12 mouse cellular contexts compared by ENCODE assay signal in genomic region chr13:37148627-37149026, GRCm38 (mm10).
DNase-seq lines count a peak whose midpoint lies in the region.
"Had no signal": no experiment of that assay in that cellular context is flagged by ENCODE, and none has a peak within 500 bp of the region (broad histone marks: within the 10 kb centered on the region; RNA-seq: fewer than 3 reads in every experiment).

No protein-coding gene starts in this region.

- no peaks in the 10 kb centered on the region for H3K79me2 ChIP-seq in macrophage (ENCODE audit: inconsistent target)

- DNase-seq in kidney, adult 9 months = peak; percentile 2
- DNase-seq in kidney, postnatal 4 days = no peak
- DNase-seq in T-cell, adult 2 months (ENCODE audit: low spot score) = peak; percentile 22
- DNase-seq in thymus, postnatal 25 days = peak; percentile 61
- DNase-seq in gastrocnemius, postnatal 25 days = no peak
- DNase-seq in gastrocnemius, postnatal 4 days (ENCODE audit: low spot score in 2 of 2) = no peak
- DNase-seq: heart, postnatal 14 days had no signal

- H3K36me3 ChIP-seq in macrophage (ENCODE audit: inconsistent target) = no peaks in the 10 kb centered on the region
- H3K36me3 ChIP-seq: intestine, embryonic 15.5 days had no signal

- WGBS in macrophage (ENCODE audit: missing documents) = 33% methylated on average over 1 of the region's 1 CpGs

- H3K27ac ChIP-seq in macrophage = peak overlapping the region; percentile 45
- H3K27ac ChIP-seq: heart, adult 2 months; intestine, embryonic 15.5 days; stomach, postnatal 0 days had no signal

- H3K4me3 ChIP-seq in macrophage (ENCODE audit: inconsistent target) = no peak overlapping the region
- H3K4me3 ChIP-seq: heart, adult 2 months; intestine, embryonic 15.5 days; myocyte had no signal

Comparison
In these comparisons a context has a peak if more than half of its experiments do, and no peak if none do; other contexts are left out.
1. DNase-seq: peak in kidney, adult 9 months (single experiment), T-cell, adult 2 months (single experiment) and thymus, postnatal 25 days (single experiment); none in kidney, postnatal 4 days (0 of 2), gastrocnemius, postnatal 25 days (single experiment) and gastrocnemius, postnatal 4 days (0 of 2).